Mouse (Mus musculus): ENCODE results near the gene Phtf2.

GRCm38 (mm10) chr5:20929669-20930151 lies 47.8 kb upstream of the Phtf2 start:
- TF ChIP-seq CTCF (IDR thresholded peaks at IDR 0.05; ENCODE audit: extremely low read depth, insufficient read depth, insufficient read length, insufficient replicate concordance): no peak
- TF ChIP-seq POLR2A (IDR thresholded peaks at IDR 0.05; ENCODE audit: low read depth, low read length): no peak

Measured in spleen, adult 2 months (tissue).